Mouse (Mus musculus) CH12.LX (cell line): ENCODE measurements around the gene Uvrag. TPM values are rescaled to one million over a fixed set of nuclear protein-coding genes. Genes with fewer than 3 reads are reported as not detected.

Experiments used
- DNase-seq: peaks from one replicate; pipeline ENCODE4 v3.0.0-alpha.2; 2013; ENCODE audit errors: extremely low read depth
- H3K27ac ChIP-seq: 2 replicates; pipeline ENCODE4 v1.5.1; 2012; ENCODE audit warnings: low read depth, mild to moderate bottlenecking, control low read depth, moderate library complexity; ENCODE audit not compliant: insufficient read depth
- H3K27me3 ChIP-seq: replicated peaks from 2 replicates; pipeline ENCODE3; 2012; ENCODE audit warnings: inconsistent platforms
- H3K36me3 ChIP-seq, 2 experiments: replicated peaks in 1 of 2; 2 replicates each; pipeline versions ENCODE3 to v1.6.1; 2012; ENCODE audit warnings: inconsistent platforms in 1 of 2, low read length in 1 of 2, mild to moderate bottlenecking in 1 of 2, mixed read lengths in 1 of 2, moderate library complexity in 1 of 2; ENCODE audit not compliant: control insufficient read depth in 1 of 2, insufficient read depth in 1 of 2
- H3K4me1 ChIP-seq, 2 experiments: 2 replicates each; pipeline ENCODE4 v1.6.1; 2012; ENCODE audit warnings: inconsistent platforms in 1 of 2, moderate library complexity in 1 of 2; ENCODE audit not compliant: insufficient read depth in 2 of 2, control insufficient read depth in 1 of 2
- H3K4me2 ChIP-seq: 2 replicates; pipeline ENCODE4 v1.6.1; 2012; ENCODE audit warnings: low read depth, mild to moderate bottlenecking, control low read depth; ENCODE audit not compliant: poor library complexity, insufficient read depth, severe bottlenecking
- H3K4me3 ChIP-seq, 3 experiments: fragments of 150-350 bp in 1 of 3; sonication (generic) in 1 of 3; replicated peaks in 1 of 3; 2 replicates each; pipeline versions ENCODE3 to v1.5.1; 2011 to 2012; ENCODE audit warnings: low read depth in 2 of 3, low read length in 2 of 3, mild to moderate bottlenecking in 2 of 3, moderate library complexity in 2 of 3, control low read depth in 1 of 3, improper control_type of control experiment in 1 of 3, inconsistent platforms in 1 of 3, mixed read lengths in 1 of 3; ENCODE audit not compliant: poor library complexity in 1 of 3
- H3K79me2 ChIP-seq: replicated peaks from 2 replicates; pipeline ENCODE4 v1.6.1; 2012; ENCODE audit warnings: mild to moderate bottlenecking, moderate library complexity; ENCODE audit not compliant: control insufficient read depth, poor library complexity, insufficient read depth, severe bottlenecking; ENCODE audit errors: extremely low read depth
- H3K9ac ChIP-seq: 2 replicates; pipeline ENCODE4 v1.6.1; 2012; ENCODE audit warnings: low read depth, mild to moderate bottlenecking, control low read depth, moderate library complexity; ENCODE audit not compliant: insufficient read depth
- H3K9me3 ChIP-seq: replicated peaks from 2 replicates; pipeline ENCODE3; 2012; ENCODE audit warnings: low read length, inconsistent platforms, mixed read lengths
- CHD1 ChIP-seq: IDR thresholded peaks from 2 replicates; pipeline ENCODE4 v1.6.1; 2012; ENCODE audit warnings: low read depth, low read length, improper control_type of control experiment, inconsistent platforms
- CTCF ChIP-seq, 2 experiments: IDR thresholded peaks in 1 of 2; conservative IDR thresholded peaks in 1 of 2; 2 replicates each; pipeline ENCODE4 v1.5.1; 2011 to 2012; ENCODE audit warnings: low read depth in 2 of 2, low read length in 2 of 2, improper control_type of control experiment in 1 of 2, inconsistent platforms in 1 of 2, mild to moderate bottlenecking in 1 of 2, moderate library complexity in 1 of 2
- EP300 ChIP-seq: IDR thresholded peaks from 2 replicates; pipeline ENCODE4 v1.6.1; 2011; ENCODE audit warnings: low read length, improper control_type of control experiment
- ETS1 ChIP-seq: conservative IDR thresholded peaks from 2 replicates; pipeline ENCODE4 v1.6.1; 2012; ENCODE audit warnings: low read depth, mild to moderate bottlenecking, inconsistent platforms, low read length, improper control_type of control experiment, moderate library complexity
- IRF4 ChIP-seq: IDR thresholded peaks from 2 replicates; pipeline ENCODE4 v1.6.1; 2014; ENCODE audit warnings: low read depth, mild to moderate bottlenecking, inconsistent platforms, low read length, improper control_type of control experiment
- JUN ChIP-seq: IDR thresholded peaks from 2 replicates; pipeline ENCODE4 v1.6.1; 2011; ENCODE audit warnings: low read depth, mild to moderate bottlenecking, low read length, improper control_type of control experiment, moderate library complexity; ENCODE audit not compliant: insufficient read depth
- KAT2A ChIP-seq: IDR thresholded peaks from 2 replicates; pipeline ENCODE4 v1.6.1; 2012; ENCODE audit warnings: low read length, improper control_type of control experiment, inconsistent platforms; ENCODE audit not compliant: insufficient replicate concordance
- MAX ChIP-seq: IDR thresholded peaks from 2 replicates; pipeline ENCODE4 v1.6.1; 2011; ENCODE audit warnings: low read length, improper control_type of control experiment
- MAZ ChIP-seq: IDR thresholded peaks from 2 replicates; pipeline ENCODE4 v1.6.1; 2012; ENCODE audit warnings: low read depth, mild to moderate bottlenecking, inconsistent platforms, low read length, improper control_type of control experiment, moderate library complexity
- MXI1 ChIP-seq: IDR thresholded peaks from 2 replicates; pipeline ENCODE4 v1.6.1; 2011; ENCODE audit warnings: mild to moderate bottlenecking, low read depth, low read length, improper control_type of control experiment
- MYC ChIP-seq: IDR thresholded peaks from 2 replicates; pipeline ENCODE4 v1.6.1; 2011; ENCODE audit warnings: low read depth, mild to moderate bottlenecking, improper control_type of control experiment, low read length
- NRF1 ChIP-seq: IDR thresholded peaks from 2 replicates; pipeline ENCODE4 v1.6.1; 2014; ENCODE audit warnings: low read depth, mild to moderate bottlenecking, inconsistent platforms, low read length, improper control_type of control experiment, moderate library complexity
- PAX5 ChIP-seq: IDR thresholded peaks from 2 replicates; pipeline ENCODE4 v1.6.1; 2012; ENCODE audit warnings: low read length, inconsistent platforms, mixed read lengths
- POLR2AphosphoS2 ChIP-seq: IDR thresholded peaks from 2 replicates; pipeline ENCODE4 v1.6.1; 2011; ENCODE audit warnings: low read depth, low read length, improper control_type of control experiment
- RAD21 ChIP-seq: IDR thresholded peaks from 2 replicates; pipeline ENCODE4 v1.6.1; 2011; ENCODE audit warnings: low read depth, mild to moderate bottlenecking, low read length, improper control_type of control experiment, moderate library complexity
- TCF12 ChIP-seq: IDR thresholded peaks from 2 replicates; pipeline ENCODE4 v1.6.1; 2014; ENCODE audit warnings: low read depth, mild to moderate bottlenecking, inconsistent platforms, low read length, improper control_type of control experiment
- USF2 ChIP-seq: conservative IDR thresholded peaks from 2 replicates; pipeline ENCODE4 v1.6.1; 2011; ENCODE audit warnings: low read depth, low read length, improper control_type of control experiment
- ZKSCAN1 ChIP-seq: IDR thresholded peaks from 2 replicates; pipeline ENCODE4 v1.6.1; 2012; ENCODE audit warnings: low read depth, inconsistent platforms, low read length, improper control_type of control experiment, borderline replicate concordance
- dilution Hi-C: fragments of 300-500 bp; cut with MboI; formaldehyde crosslinking; loops from 2 replicates; pipeline ENCODE4 v1.14.3; 2020; ENCODE audit warnings: low sequenced_read_pairs; ENCODE audit not compliant: extremely low pct_unique_long_range_greater_than_20kb, extremely low pct_ligation_motif_present
- in situ Hi-C: fragments of 300-500 bp; cut with MboI; formaldehyde crosslinking; loops from 3 replicates; pipeline ENCODE4 v1.14.3; 2019; ENCODE audit warnings: low sequenced_read_pairs, low pct_ligation_motif_present, low pct_unique_long_range_greater_than_20kb, mixed read lengths
- polyA plus RNA-seq: library from polyadenylated mRNA; unstranded; fragments of >175 nt; gene quantifications from 2 replicates; pipeline ENCODE4 v1.2.1, GENCODE M21; 2012; ENCODE audit warnings: low read depth; ENCODE audit not compliant: insufficient read length
- total RNA-seq, 2 experiments: library from RNA; depleted of rRNA; stranded (reverse); fragments of 300-350 nt in 1 of 2; fragments of >200 nt in 1 of 2; gene quantifications; 2 replicates each; pipeline ENCODE4 v1.2.3; 2012 to 2014

Uvrag gene
- total and polyA plus RNA-seq, 3 experiments, result 20.6 to 47.4 (median 37.5) TPM

GRCm38 (mm10) chr7:98897323-98897722, 243.6 kb downstream of the Uvrag start:
- H3K9me3 ChIP-seq, result peaks cover 6% of the 10 kb centered on the region
- dilution Hi-C loops, result no loop called here
- no peak overlapping the region for H3K4me3 ChIP-seq
- no peak for DNase-seq
- H3K4me2 ChIP-seq, result no peak overlapping the region
- peaks cover 0 to 87% of the 10 kb centered on the region in 2 experiments for H3K36me3 ChIP-seq
- H3K4me1 ChIP-seq, result peaks cover 0 to 5% of the 10 kb centered on the region in 2 experiments; a peak in 1 of 4 replicates
- H3K9ac ChIP-seq, result no peak overlapping the region
- no peak overlapping the region for H3K27ac ChIP-seq
- H3K27me3 ChIP-seq, result no peaks in the 10 kb centered on the region
- in situ Hi-C loops, result no loop called here
- TF ChIP-seq EP300, result no peak
- TF ChIP-seq USF2, result no peak
- TF ChIP-seq RAD21, result no peak
- TF ChIP-seq ZKSCAN1, result no peak
- no peak for TF ChIP-seq POLR2AphosphoS2
- TF ChIP-seq IRF4, result no peak
- TF ChIP-seq CTCF (conservative IDR thresholded peaks at IDR 0.05 in 1 of 2, IDR thresholded peaks at IDR 0.05 in 1 of 2; ENCODE audit: low read depth in 2 of 2, low read length in 2 of 2), result no peak
- TF ChIP-seq TCF12, result no peak
- TF ChIP-seq ETS1, result no peak
- TF ChIP-seq PAX5, result no peak
- no peak for TF ChIP-seq KAT2A
- no peak for TF ChIP-seq MXI1
- TF ChIP-seq JUN, result no peak
- no peak for TF ChIP-seq MYC
- no peak for TF ChIP-seq MAX
- no peak for TF ChIP-seq MAZ
- no peak for TF ChIP-seq CHD1
- no peaks in the 10 kb centered on the region for H3K79me2 ChIP-seq

- Histone ChIP-seq H3K27me3 (no peaks in the 10 kb centered on the region), H3K4me1 (peaks cover 0 to 5% of the 10 kb centered on the region in 2 experiments; a peak in 1 of 4 replicates), H3K4me3 (no peak overlapping the region), H3K9ac (no peak overlapping the region), H3K9me3 (no peaks in the 10 kb centered on the region), H3K27ac (no peak overlapping the region), H3K4me2 (no peak overlapping the region), H3K36me3 (peaks cover 0 to 85% of the 10 kb centered on the region in 2 experiments), H3K79me2 (no peaks in the 10 kb centered on the region)
- dilution Hi-C loops, result no loop called here
- in situ Hi-C loops, result no loop called here
- DNase-seq, result no peak
- TF ChIP-seq NRF1, result no peak
- TF ChIP-seq ETS1, result no peak
- TF ChIP-seq MXI1, result no peak
Observed at GRCm38 (mm10) chr7:98895501-98896095, 245.3 kb downstream of the Uvrag start.
